Mouse (Mus musculus) neural tube, embryonic 14.5 days (tissue): ENCODE measurements around the gene Gm20388. TPM values are rescaled to one million over a fixed set of nuclear protein-coding genes. Genes with fewer than 3 reads are reported as not detected.

Experiments used
- ATAC-seq: fragments of 200-750 bp; cut with Nextera tagmentation; 2 replicates; pipeline ENCODE4 v1.8.0; 2017; ENCODE audit warnings: low read depth, mild to moderate bottlenecking, moderate TSS enrichment, moderate library complexity
- H3K27ac ChIP-seq: fragments of 300-500 bp; sonication (generic); 2 replicates; pipeline ENCODE4 v1.5.1; 2014; ENCODE audit warnings: low read depth, mild to moderate bottlenecking, control low read depth, low read length, moderate library complexity, mixed read lengths
- H3K27me3 ChIP-seq: fragments of 300-500 bp; sonication (generic); 2 replicates; pipeline ENCODE4 v1.6.1; 2014; ENCODE audit warnings: low read length; ENCODE audit not compliant: control insufficient read depth, insufficient read depth
- H3K36me3 ChIP-seq: fragments of 300-500 bp; sonication (generic); 2 replicates; pipeline ENCODE4 v1.6.1; 2014; ENCODE audit warnings: low read length, mixed read lengths; ENCODE audit not compliant: control insufficient read depth, insufficient read depth
- H3K4me1 ChIP-seq: fragments of 300-500 bp; sonication (generic); 2 replicates; pipeline ENCODE4 v1.6.1; 2014; ENCODE audit warnings: low read length; ENCODE audit not compliant: control insufficient read depth, insufficient read depth
- H3K4me2 ChIP-seq: fragments of 300-500 bp; sonication (generic); 2 replicates; pipeline ENCODE4 v1.6.1; 2014; ENCODE audit warnings: mild to moderate bottlenecking, low read depth, low read length, control low read depth
- H3K4me3 ChIP-seq: fragments of 300-500 bp; sonication (generic); 2 replicates; pipeline ENCODE4 v1.5.1; 2014; ENCODE audit warnings: low read depth, low read length, control low read depth, mixed read lengths
- H3K9ac ChIP-seq: fragments of 300-500 bp; sonication (generic); replicated peaks from 2 replicates; pipeline ENCODE4 v1.6.1; 2014; ENCODE audit warnings: low read depth, mild to moderate bottlenecking, control low read depth, low read length, mixed read lengths
- H3K9me3 ChIP-seq: fragments of 300-500 bp; sonication (generic); 2 replicates; pipeline ENCODE4 v1.6.1; 2016; ENCODE audit warnings: low read length; ENCODE audit not compliant: control insufficient read depth
- WGBS: fragments of 180-500 bp; shearing (Covaris S2); extraction: QIAGEN DNeasy Blood & Tissue Kit; methylation state at CpG from one replicate; pipeline ENCODE4 v1.1.7; 2014; 5-methylcytosine and 5-hydroxymethylcytosine counted together
- polyA plus RNA-seq: library from polyadenylated mRNA; unstranded; fragments of >200 nt; fragmentation: Nextera tagmentation; extraction: Ambion mirVana; gene quantifications from 2 replicates; pipeline ENCODE4 v1.2.1, GENCODE M21; 2014

Gene Gm20388
- polyA plus RNA-seq, 1 experiment from 2014 or later: 10.3 TPM

DNA sequence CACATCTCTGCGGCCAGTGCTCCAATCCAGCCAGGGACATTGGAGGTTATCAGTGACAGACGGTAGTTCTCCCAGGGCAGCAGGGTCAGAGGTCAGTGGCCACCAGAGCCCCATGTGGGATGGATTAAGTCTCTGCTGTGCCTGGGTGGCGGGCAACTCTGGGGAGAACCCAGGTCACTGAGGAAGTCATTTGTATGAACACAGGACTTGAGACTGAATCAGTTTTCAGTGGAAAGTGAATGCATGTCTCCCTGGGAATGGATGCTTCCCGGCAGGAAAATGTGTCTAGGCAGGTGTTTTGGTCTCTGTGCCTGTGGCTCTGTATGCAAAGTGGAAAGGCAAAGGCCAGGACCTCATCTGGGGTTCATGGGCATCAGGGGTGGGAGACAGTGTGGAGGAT lies 922.6 kb downstream of the Gm20388 start:
- Histone ChIP-seq H3K9me3 (no peaks in the 10 kb centered on the region), H3K36me3 (no peaks in the 10 kb centered on the region), H3K9ac (no peak overlapping the region), H3K27me3 (no peaks in the 10 kb centered on the region), H3K27ac (no peak overlapping the region), H3K4me2 (no peak overlapping the region), H3K4me1 (0 out of 2 replicates have a peak, but pooled peaks cover 3% of the 10 kb centered on the region), H3K4me3 (no peak overlapping the region)
- 56% methylated on average over 4 of the region's 4 CpGs for WGBS
- no peak for ATAC-seq

DNA sequence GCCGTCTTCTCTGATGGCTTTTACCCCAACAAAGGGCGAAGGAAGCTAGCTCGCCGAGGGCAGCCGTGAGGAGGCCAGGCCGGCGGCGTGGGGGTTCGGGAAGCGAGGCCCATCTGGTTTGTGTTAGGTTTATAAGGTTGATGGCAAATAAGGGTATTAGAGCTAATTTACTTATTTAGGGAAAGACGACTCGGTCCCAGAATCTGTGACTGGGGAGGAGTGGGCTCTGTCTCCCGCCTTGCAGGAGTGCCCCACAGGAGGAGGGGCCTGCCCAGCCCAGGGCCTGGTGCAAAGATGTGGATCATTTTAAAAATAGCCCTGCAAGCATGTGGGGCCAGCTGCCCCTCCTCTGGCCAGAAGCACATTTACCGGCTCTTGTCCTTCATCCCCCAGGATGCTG lies 928.4 kb downstream of the Gm20388 start:
- ATAC-seq: no peak
- Histone ChIP-seq H3K36me3 (no peaks in the 10 kb centered on the region), H3K9ac (no peak overlapping the region)

DNA sequence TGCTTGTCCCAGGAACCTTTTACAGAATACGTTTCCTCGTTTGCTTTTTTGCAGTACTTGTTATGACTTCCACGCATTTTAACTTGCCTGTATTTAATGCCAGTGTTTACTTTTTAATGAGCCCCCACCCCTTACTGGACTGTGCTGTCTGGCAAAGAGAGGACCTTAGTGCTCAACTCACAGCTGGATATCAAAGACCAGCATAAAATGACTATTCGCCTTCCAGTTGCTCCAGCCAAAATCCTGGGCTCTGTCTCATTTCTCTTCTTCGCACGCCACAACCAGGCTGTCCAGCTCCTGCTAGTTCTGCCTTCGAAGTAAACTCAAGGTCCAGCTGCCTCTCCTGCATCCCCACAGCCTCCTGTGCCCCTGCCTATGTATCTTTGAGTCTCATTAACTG lies 932.4 kb downstream of the Gm20388 start:
- H3K36me3 ChIP-seq: no peaks in the 10 kb centered on the region
- no peak overlapping the region for H3K9ac ChIP-seq
- 74% methylated on average over 7 of the region's 7 CpGs for WGBS
- no peak overlapping the region for H3K4me3 ChIP-seq
- H3K4me1 ChIP-seq: peaks cover 4% of the 10 kb centered on the region
- no peak overlapping the region for H3K27ac ChIP-seq
- no peak overlapping the region for H3K4me2 ChIP-seq
- H3K27me3 ChIP-seq: no peaks in the 10 kb centered on the region
- no peak for ATAC-seq
- H3K9me3 ChIP-seq: no peaks in the 10 kb centered on the region

More for the DNA sequence above, 928.4 kb downstream of the Gm20388 start:
- H3K27me3 ChIP-seq: no peaks in the 10 kb centered on the region
- no peaks in the 10 kb centered on the region for H3K4me1 ChIP-seq
- no peak overlapping the region for H3K4me3 ChIP-seq
- no peaks in the 10 kb centered on the region for H3K9me3 ChIP-seq
- H3K27ac ChIP-seq: no peak overlapping the region
- no peak overlapping the region for H3K4me2 ChIP-seq
- WGBS: 67% methylated on average over 14 of the region's 14 CpGs

DNA sequence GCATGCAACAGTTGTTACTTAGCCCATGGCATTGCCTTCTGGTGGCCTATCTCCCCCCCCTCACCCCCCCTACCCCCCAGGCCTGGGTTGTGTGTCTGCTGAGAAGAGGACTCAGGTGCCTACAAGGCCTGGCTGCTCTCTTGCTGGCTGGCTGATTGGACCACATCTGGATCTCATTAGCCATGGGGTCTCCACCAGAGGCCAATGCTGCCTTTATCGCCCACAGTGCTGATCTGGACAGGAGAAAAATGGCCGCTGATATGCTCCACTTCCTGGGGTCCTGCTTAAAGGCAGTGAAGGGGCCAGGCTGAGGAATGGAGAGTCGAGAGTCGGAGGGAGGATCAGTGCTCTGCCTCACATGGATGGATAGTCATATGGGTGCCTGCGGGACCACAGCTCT lies 935.4 kb downstream of the Gm20388 start:
- Histone ChIP-seq H3K36me3 (no peaks in the 10 kb centered on the region), H3K4me3 (no peak overlapping the region), H3K4me2 (no peak overlapping the region), H3K27ac (no peak overlapping the region), H3K4me1 (peaks cover 4% of the 10 kb centered on the region), H3K27me3 (no peaks in the 10 kb centered on the region), H3K9ac (no peak overlapping the region), H3K9me3 (no peaks in the 10 kb centered on the region)
- WGBS: 87% methylated on average over 5 of the region's 5 CpGs
- ATAC-seq: no peak

DNA sequence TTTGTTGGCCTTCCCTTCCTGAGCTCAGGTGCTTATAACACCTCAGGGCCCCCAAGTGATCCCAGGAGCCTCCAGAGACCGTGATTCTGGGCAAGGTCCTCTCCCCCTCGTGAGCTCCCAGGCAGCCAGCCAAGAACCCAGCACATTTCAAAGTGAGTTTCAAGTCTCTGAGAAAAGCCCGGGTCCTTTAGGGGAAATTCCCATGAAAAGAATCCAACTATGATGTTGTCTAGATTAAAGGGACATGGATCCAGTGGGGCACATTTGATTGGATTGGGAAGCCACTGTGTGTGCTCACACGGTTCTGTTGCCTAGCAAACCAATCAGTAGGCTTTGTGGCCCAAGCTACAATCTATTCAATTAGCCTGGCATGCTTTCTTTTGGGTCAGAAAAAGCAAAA lies 936.6 kb downstream of the Gm20388 start:
- Histone ChIP-seq H3K4me3 (no peak overlapping the region), H3K4me2 (no peak overlapping the region), H3K9ac (no peak overlapping the region), H3K9me3 (no peaks in the 10 kb centered on the region), H3K4me1 (peaks cover 4% of the 10 kb centered on the region), H3K27me3 (no peaks in the 10 kb centered on the region), H3K27ac (no peak overlapping the region), H3K36me3 (no peaks in the 10 kb centered on the region)
- 13% methylated on average over 4 of the region's 4 CpGs for WGBS
- no peak for ATAC-seq

DNA sequence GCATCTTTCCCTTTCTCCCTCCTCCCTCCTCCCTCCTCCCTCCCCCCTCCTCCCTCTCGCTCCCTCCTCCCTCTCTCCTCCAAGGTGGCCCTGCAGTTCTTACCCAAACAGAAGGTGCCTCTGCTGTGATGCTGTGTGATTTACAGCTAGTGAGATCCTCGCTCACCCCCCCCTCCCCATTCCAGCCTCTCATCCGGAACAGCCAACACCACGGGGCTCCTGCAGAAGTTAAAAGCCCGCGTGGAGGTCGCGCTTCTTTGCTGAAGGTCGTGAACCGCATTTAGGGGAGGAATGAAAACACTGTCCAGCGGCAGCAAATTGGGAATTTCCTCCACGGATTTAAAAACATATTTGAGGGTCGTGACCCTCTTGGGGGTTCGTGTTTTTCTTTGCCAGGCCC lies 937.1 kb downstream of the Gm20388 start:
- Histone ChIP-seq H3K4me2 (no peak overlapping the region), H3K27ac (no peak overlapping the region), H3K36me3 (no peaks in the 10 kb centered on the region), H3K9ac (no peak overlapping the region), H3K4me1 (peaks cover 4% of the 10 kb centered on the region), H3K9me3 (no peaks in the 10 kb centered on the region), H3K4me3 (no peak overlapping the region), H3K27me3 (no peaks in the 10 kb centered on the region)
- ATAC-seq: 0 out of 2 replicates have a peak, but pooled peaks have one; percentile 46
- 7% methylated on average over 14 of the region's 14 CpGs for WGBS

DNA sequence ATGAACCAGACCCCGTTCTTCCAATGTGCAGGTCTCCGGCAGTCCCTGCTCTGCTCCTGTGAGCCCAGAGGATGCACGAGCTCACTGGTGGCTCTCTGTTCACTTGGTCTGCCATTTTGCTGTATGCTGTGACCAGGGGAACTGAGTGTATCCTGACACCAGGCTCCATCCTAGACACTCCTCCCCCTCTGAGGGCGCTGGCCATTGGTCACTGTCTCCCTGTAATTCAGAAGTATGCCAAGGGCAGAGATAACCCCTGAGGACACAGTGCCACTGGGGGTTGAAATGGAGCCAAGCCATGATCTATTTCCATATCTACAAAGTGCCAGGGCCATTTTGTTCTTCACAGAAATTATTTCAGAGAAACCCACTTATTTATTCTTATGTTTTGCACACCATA lies 937.8 kb downstream of the Gm20388 start:
- Histone ChIP-seq H3K27ac (no peak overlapping the region), H3K36me3 (no peaks in the 10 kb centered on the region), H3K9ac (no peak overlapping the region), H3K4me3 (no peak overlapping the region), H3K9me3 (no peaks in the 10 kb centered on the region), H3K4me2 (no peak overlapping the region), H3K27me3 (no peaks in the 10 kb centered on the region), H3K4me1 (peaks cover 4% of the 10 kb centered on the region)
- WGBS: 60% methylated on average over 4 of the region's 4 CpGs
- ATAC-seq: no peak

DNA sequence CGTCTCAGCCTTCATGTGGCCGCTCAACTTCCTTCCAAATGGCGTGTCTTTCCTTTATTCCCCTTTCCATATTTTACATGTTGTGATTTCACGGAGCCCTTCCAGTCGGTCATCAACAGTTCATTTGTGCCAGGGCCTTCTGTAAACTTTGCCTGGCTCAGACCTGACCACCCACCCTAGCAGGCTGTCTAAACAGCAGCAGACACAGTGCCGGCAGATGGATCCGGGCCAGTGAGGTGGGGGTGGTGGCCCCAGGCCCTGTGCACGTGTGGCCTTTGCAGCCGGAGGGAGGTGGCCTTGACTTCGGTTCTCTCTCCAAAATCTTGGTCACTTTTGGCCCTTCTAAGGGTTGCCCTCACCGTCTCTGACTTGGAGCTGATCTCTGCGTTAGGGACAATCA lies 940.8 kb downstream of the Gm20388 start:
- no peak overlapping the region for H3K4me3 ChIP-seq
- no peaks in the 10 kb centered on the region for H3K27me3 ChIP-seq
- WGBS: 85% methylated on average over 12 of the region's 12 CpGs
- no peaks in the 10 kb centered on the region for H3K9me3 ChIP-seq
- H3K9ac ChIP-seq: no peak overlapping the region
- peaks cover 4% of the 10 kb centered on the region for H3K4me1 ChIP-seq
- no peak for ATAC-seq
- no peaks in the 10 kb centered on the region for H3K36me3 ChIP-seq
- H3K4me2 ChIP-seq: no peak overlapping the region
- H3K27ac ChIP-seq: no peak overlapping the region

DNA sequence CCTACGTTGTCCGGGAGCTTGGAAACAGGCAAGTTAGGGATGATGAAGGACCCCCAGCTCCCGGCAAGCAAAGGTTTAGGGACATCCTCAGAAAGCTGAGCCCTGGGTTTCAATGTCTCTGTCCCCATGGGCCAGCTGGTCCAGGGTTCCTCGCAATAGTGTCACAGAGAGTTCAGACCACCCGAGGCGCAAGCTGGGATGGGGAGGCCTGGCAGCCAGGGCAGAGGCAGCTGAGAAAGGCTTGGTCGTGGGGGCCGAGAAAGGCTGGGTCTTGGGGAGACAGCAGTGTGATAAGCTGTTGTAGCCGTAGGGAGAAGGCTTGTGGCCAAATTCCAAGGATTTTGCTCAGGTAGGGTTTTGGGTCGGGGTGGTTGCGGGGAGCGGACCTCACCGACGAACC lies 949.2 kb downstream of the Gm20388 start:
- Histone ChIP-seq H3K4me1 (no peaks in the 10 kb centered on the region), H3K27ac (no peak overlapping the region), H3K27me3 (no peaks in the 10 kb centered on the region), H3K9me3 (no peaks in the 10 kb centered on the region), H3K4me3 (no peak overlapping the region), H3K4me2 (no peak overlapping the region), H3K36me3 (no peaks in the 10 kb centered on the region), H3K9ac (no peak overlapping the region)
- WGBS: 90% methylated on average over 14 of the region's 14 CpGs
- ATAC-seq: no peak
